Comparison of ENCODE assay signal across 19 mouse cellular contexts in genomic region chr5:20358437-20358836, GRCm38 (mm10).
DNase-seq lines count a peak whose midpoint lies in the region; ATAC-seq and TF ChIP-seq lines count a peak whose summit lies in the region.
"Had no signal": no experiment of that assay in that cellular context is flagged by ENCODE, and none has a peak within 500 bp of the region (broad histone marks: within the 10 kb centered on the region; RNA-seq: fewer than 3 reads in every experiment).

No protein-coding gene starts in this region.

- no peak for DNase-seq in hindbrain, embryonic 14.5 days (ENCODE audit: low spot score)
- peak; percentile 35 for DNase-seq in midbrain, embryonic 14.5 days
- peak; percentile 81 to 93 for DNase-seq in cerebellum, adult 2 months
- DNase-seq: B cell, adult 2 months; gastrocnemius, postnatal 36 days; heart, postnatal 4 days; kidney, adult 2 months; kidney, postnatal 25 days; liver; lung, adult 2 months; lung, postnatal 4 days; thymus, adult 2 months had no signal

- H3K27ac ChIP-seq in hindbrain, embryonic 14.5 days, result peak overlapping the region; percentile 45
- H3K27ac ChIP-seq in hindbrain, embryonic 12.5 days, result no peak overlapping the region
- no peak overlapping the region for H3K27ac ChIP-seq in midbrain, embryonic 14.5 days (replicated peaks; ENCODE audit: low read depth, low read length)
- no peak overlapping the region for H3K27ac ChIP-seq in midbrain, embryonic 13.5 days
- H3K27ac ChIP-seq in cerebellum, adult 2 months (ENCODE audit: insufficient read depth, low read length), result no peak overlapping the region
- H3K27ac ChIP-seq: midbrain, embryonic 15.5 days had no signal

- no peak for ATAC-seq in hindbrain, embryonic 14.5 days (ENCODE audit: low FRiP score)
- no peak for ATAC-seq in hindbrain, embryonic 12.5 days (ENCODE audit: low FRiP score)
- ATAC-seq in midbrain, embryonic 14.5 days (ENCODE audit: low FRiP score, low TSS enrichment), result no peak
- no peak for ATAC-seq in midbrain, embryonic 13.5 days
- peak; percentile 79 to 80 for ATAC-seq in hematopoietic stem cell, adult 5-6 weeks (replicated peaks in 1 of 2; ENCODE audit: insufficient read depth in 1 of 2, low FRiP score in 2 of 2, low TSS enrichment in 1 of 2, low read depth in 1 of 2, poor library complexity in 2 of 2, severe bottlenecking in 2 of 2)
- no peak for ATAC-seq in inflammation-experienced regulatory T-cells, adult 6 months
- no peak for ATAC-seq in megakaryocyte, adult 5-6 weeks (ENCODE audit: poor library complexity, severe bottlenecking)
- ATAC-seq: midbrain, embryonic 15.5 days had no signal

- no peak for TF ChIP-seq CTCF in cerebellum, adult 2 months (IDR thresholded peaks at IDR 0.05; ENCODE audit: borderline replicate concordance, insufficient read depth, low read depth, low read length)

- H3K9ac ChIP-seq in hindbrain, embryonic 14.5 days, result no peak overlapping the region
- no peak overlapping the region for H3K9ac ChIP-seq in hindbrain, embryonic 12.5 days
- no peak overlapping the region for H3K9ac ChIP-seq in midbrain, embryonic 14.5 days (replicated peaks; ENCODE audit: low read length)
- no peak overlapping the region for H3K9ac ChIP-seq in midbrain, embryonic 13.5 days (replicated peaks)
- H3K9ac ChIP-seq: heart, embryonic 12.5 days; midbrain, embryonic 15.5 days had no signal

- no peaks in the 10 kb centered on the region for H3K27me3 ChIP-seq in hindbrain, embryonic 14.5 days (ENCODE audit: control insufficient read depth, insufficient read depth, low read length)
- no peaks in the 10 kb centered on the region for H3K27me3 ChIP-seq in hindbrain, embryonic 12.5 days
- H3K27me3 ChIP-seq in midbrain, embryonic 14.5 days (ENCODE audit: control insufficient read depth, insufficient read depth, low read length), result no peaks in the 10 kb centered on the region
- no peaks in the 10 kb centered on the region for H3K27me3 ChIP-seq in midbrain, embryonic 13.5 days
- H3K27me3 ChIP-seq in cerebellum, adult 2 months (ENCODE audit: control insufficient read depth, insufficient read depth, low read length), result no peaks in the 10 kb centered on the region
- H3K27me3 ChIP-seq: heart, embryonic 12.5 days; midbrain, embryonic 15.5 days had no signal

- H3K4me3 ChIP-seq in hindbrain, embryonic 14.5 days (replicated peaks; ENCODE audit: low read length), result no peak overlapping the region
- no peak overlapping the region for H3K4me3 ChIP-seq in hindbrain, embryonic 12.5 days
- no peak overlapping the region for H3K4me3 ChIP-seq in midbrain, embryonic 14.5 days (replicated peaks; ENCODE audit: low read depth, low read length)
- no peak overlapping the region for H3K4me3 ChIP-seq in midbrain, embryonic 13.5 days (replicated peaks)
- no peak overlapping the region for H3K4me3 ChIP-seq in cerebellum, adult 2 months (replicated peaks; ENCODE audit: insufficient read depth, low read depth, low read length)
- H3K4me3 ChIP-seq: heart, embryonic 12.5 days; midbrain, embryonic 15.5 days had no signal

- no peak overlapping the region for H3K4me2 ChIP-seq in hindbrain, embryonic 14.5 days (replicated peaks)
- no peak overlapping the region for H3K4me2 ChIP-seq in hindbrain, embryonic 12.5 days (replicated peaks)
- H3K4me2 ChIP-seq in midbrain, embryonic 14.5 days (ENCODE audit: low read length), result no peak overlapping the region
- no peak overlapping the region for H3K4me2 ChIP-seq in midbrain, embryonic 13.5 days (replicated peaks)
- H3K4me2 ChIP-seq: heart, embryonic 12.5 days; midbrain, embryonic 15.5 days had no signal

- H3K9me3 ChIP-seq in hindbrain, embryonic 14.5 days (ENCODE audit: control insufficient read depth, low read length), result no peaks in the 10 kb centered on the region
- H3K9me3 ChIP-seq in hindbrain, embryonic 12.5 days (replicated peaks), result no peaks in the 10 kb centered on the region
- no peaks in the 10 kb centered on the region for H3K9me3 ChIP-seq in midbrain, embryonic 14.5 days (ENCODE audit: control insufficient read depth, low read length)
- H3K9me3 ChIP-seq in midbrain, embryonic 13.5 days, result no peaks in the 10 kb centered on the region
- H3K9me3 ChIP-seq: heart, embryonic 12.5 days; midbrain, embryonic 15.5 days had no signal

- H3K4me1 ChIP-seq in hindbrain, embryonic 14.5 days (replicated peaks; ENCODE audit: control insufficient read depth, insufficient read depth, low read length), result no peaks in the 10 kb centered on the region
- no peaks in the 10 kb centered on the region for H3K4me1 ChIP-seq in hindbrain, embryonic 12.5 days
- H3K4me1 ChIP-seq in midbrain, embryonic 14.5 days (ENCODE audit: control insufficient read depth, insufficient read depth, low read length), result no peaks in the 10 kb centered on the region
- peaks cover 8% of the 10 kb centered on the region; the same call in 1 of the 2 replicates for H3K4me1 ChIP-seq in midbrain, embryonic 13.5 days (replicated peaks)
- H3K4me1 ChIP-seq in cerebellum, adult 2 months (ENCODE audit: control insufficient read depth, insufficient read depth, low read length), result peaks cover 4% of the 10 kb centered on the region; the same call in 1 of the 2 replicates
- H3K4me1 ChIP-seq: heart, embryonic 12.5 days had no signal

- no peak for TF ChIP-seq POLR2A in cerebellum, adult 2 months (IDR thresholded peaks at IDR 0.05; ENCODE audit: borderline replicate concordance, insufficient read depth, low read length)

- no peaks in the 10 kb centered on the region for H3K36me3 ChIP-seq in hindbrain, embryonic 14.5 days (replicated peaks; ENCODE audit: control insufficient read depth, insufficient read depth)
- H3K36me3 ChIP-seq in hindbrain, embryonic 12.5 days, result no peaks in the 10 kb centered on the region
- no peaks in the 10 kb centered on the region for H3K36me3 ChIP-seq in midbrain, embryonic 14.5 days (ENCODE audit: control insufficient read depth, insufficient read depth, low read length)
- no peaks in the 10 kb centered on the region for H3K36me3 ChIP-seq in midbrain, embryonic 13.5 days
- H3K36me3 ChIP-seq: heart, embryonic 12.5 days; midbrain, embryonic 15.5 days had no signal

- whole genome bisulfite sequencing in hindbrain, embryonic 14.5 days, result 52% methylated on average over 5 of the region's 5 CpGs
- WGBS in hindbrain, embryonic 12.5 days, result 63% methylated on average over 5 of the region's 5 CpGs
- whole genome bisulfite sequencing in midbrain, embryonic 14.5 days, result 46% methylated on average over 5 of the region's 5 CpGs
- WGBS in midbrain, embryonic 13.5 days, result 56% methylated on average over 5 of the region's 5 CpGs
- 8% methylated on average over 5 of the region's 5 CpGs for WGBS in cerebellum, adult 2 months

Comparison
In these comparisons a context has a peak if more than half of its experiments do, and no peak if none do; other contexts are left out.
1. ATAC-seq: peak in hematopoietic stem cell, adult 5-6 weeks (2 of 2); none in hindbrain, embryonic 14.5 days (single experiment), hindbrain, embryonic 12.5 days (single experiment), midbrain, embryonic 14.5 days (single experiment), midbrain, embryonic 13.5 days (single experiment), inflammation-experienced regulatory T-cells, adult 6 months (single experiment) and megakaryocyte, adult 5-6 weeks (single experiment).